Mouse (Mus musculus) kidney, adult 9 months (tissue): Measurements from ENCODE around the gene Vsx1.
A peak's percentile ranks its signal among the peaks of the same experiment; 100 is the strongest.

ENCODE experiments used
- DNase-seq: peaks from one replicate; pipeline ENCODE4 v3.0.0; 2022

Vsx1 gene

GRCm38 (mm10) chr2:150689223-150689800 is at the start of gene Vsx1:
TSS of gene Vsx1 (minus strand) at chr2:150689360.
- DNase-seq, result no peak

GRCm38 (mm10) chr2:150737881-150738280 is 48.7 kb upstream of the Vsx1 start:
- no peak for DNase-seq

- DNase-seq, result no peak
Observed at GRCm38 (mm10) chr2:150735756-150736576, 46.8 kb upstream of the Vsx1 start.

DNA sequence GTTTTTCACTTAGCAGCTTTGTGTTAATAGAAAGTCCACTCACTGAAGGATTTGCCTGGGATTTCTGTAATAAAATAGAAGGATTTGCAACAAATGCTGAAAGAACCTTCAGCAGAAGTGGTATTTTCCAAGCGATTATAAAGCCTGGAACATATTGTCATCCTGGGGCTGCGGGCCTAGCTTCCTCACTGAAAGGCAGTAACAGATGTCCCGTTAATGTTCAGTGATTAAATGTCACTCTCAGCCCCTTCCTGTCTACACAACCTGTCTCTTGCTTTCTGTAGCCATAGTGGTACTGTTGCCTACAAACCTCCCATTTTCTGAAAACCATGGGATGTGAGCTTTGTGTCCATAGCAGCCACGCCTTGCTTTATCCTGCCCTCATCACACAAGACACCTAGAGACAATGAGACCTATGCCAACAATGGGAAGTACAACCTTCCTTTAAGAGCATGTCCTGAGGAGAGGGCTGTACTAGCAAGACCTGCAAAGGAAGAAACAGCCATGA is 23.1 kb upstream of the Vsx1 start:
- no peak for DNase-seq

GRCm38 (mm10) chr2:150691481-150692170 is 2.5 kb upstream of the Vsx1 start:
- DNase-seq, result no peak

DNA sequence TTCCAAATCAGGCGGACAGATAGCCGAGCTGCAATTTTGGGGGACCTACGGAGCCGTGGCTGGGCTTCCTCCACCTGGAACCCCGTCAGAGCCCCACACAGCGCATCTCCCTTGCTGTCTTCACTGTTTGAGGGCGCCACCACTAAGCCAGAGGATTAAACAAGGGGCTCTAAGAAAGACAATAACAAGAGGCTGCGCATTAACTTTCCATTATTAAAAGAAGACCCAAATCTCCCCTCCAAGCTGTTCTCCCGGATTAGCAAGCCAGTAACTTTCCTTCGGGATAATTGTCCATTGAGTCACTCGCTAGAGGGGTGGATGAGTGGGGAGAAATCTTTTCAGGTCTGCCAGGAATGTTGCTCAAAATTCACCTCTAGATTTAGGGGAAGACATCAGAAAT is 1.1 kb upstream of the Vsx1 start:
- DNase-seq, result no peak

DNA sequence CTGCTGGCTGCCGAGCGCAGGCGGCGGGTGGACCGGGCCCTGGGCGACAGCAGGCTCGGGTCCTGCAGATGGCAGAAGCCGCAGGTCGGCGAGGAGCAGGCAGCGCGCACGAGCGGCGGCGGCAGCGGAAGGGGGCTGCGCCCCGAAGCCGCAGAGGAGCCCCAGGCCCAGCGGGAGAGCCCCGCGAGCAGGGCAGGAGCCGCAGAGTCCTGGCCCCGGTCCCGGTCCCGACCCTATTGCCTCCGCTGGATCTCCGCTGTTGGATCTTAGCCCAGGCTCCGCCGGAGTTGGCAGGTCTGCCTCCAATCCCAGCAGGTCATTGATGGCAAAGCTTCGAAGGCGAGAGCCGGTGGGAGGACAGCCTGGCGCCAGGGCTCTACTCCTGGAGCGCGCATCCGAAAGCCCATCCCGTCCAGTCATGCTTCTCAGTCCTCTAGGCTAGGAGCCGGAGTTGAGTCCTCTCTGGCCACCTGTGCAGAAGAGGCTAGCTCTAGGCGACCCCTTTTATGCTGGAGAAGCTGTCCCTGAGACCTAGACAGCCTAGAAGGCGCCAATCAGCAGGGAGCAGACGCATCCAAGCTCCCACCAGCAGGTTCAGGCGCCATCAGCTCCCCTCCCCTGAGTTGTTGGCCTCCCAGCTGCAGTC is 496 bp downstream of the Vsx1 start:
- peak; percentile 56 for DNase-seq

- no peak for DNase-seq
Observed at GRCm38 (mm10) chr2:150687871-150688540, 1.2 kb downstream of the Vsx1 start.

DNA sequence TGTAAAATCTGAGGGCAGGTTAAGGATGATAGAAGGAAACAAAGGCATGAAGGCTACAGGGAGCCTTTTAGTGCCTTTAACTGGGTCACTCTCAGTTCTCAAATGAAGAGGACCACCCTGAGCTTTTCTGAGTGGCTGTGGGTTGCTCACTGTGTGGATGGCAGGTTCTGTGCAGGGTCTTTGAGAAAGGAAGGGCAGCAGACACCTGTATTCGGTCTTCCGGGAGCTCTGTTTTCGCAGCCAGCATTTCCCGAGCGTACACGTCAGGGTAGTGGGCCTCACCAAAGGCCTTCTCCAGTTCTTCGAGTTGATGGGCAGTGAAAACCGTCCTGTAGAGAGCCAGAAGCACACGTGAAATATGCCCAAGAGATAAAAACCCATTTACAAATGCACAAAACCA is 3.8 kb downstream of the Vsx1 start:
- no peak for DNase-seq

DNA sequence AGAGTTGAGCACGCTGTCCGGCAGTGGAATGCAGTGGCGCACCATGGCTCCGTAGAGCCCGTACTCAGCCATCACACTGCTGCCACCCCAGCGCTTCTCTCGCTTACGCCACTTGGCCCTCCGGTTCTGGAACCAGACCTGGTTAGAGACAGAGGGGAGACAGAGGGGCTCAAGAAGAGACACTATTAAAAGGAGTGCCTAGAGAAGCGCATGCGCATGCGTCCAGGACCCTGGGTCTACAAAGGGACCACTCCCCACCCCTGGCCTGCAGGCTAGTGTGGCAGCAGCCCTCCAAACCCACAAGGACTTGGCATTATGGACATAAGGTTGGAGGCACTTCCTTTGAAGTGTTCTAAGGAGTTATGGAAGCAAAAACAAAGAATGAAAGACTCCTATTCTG is 4.7 kb downstream of the Vsx1 start:
- DNase-seq, result no peak

- DNase-seq, result no peak
Observed at GRCm38 (mm10) chr2:150681581-150681980, 7.6 kb downstream of the Vsx1 start.

- DNase-seq, result peak; percentile 65
Observed at GRCm38 (mm10) chr2:150678392-150678791, 10.8 kb downstream of the Vsx1 start.

GRCm38 (mm10) chr2:150675525-150675924 is 13.6 kb downstream of the Vsx1 start:
- peak; percentile 13 for DNase-seq

GRCm38 (mm10) chr2:150674900-150675299 is 14.3 kb downstream of the Vsx1 start:
- peak; percentile 75 for DNase-seq

DNA sequence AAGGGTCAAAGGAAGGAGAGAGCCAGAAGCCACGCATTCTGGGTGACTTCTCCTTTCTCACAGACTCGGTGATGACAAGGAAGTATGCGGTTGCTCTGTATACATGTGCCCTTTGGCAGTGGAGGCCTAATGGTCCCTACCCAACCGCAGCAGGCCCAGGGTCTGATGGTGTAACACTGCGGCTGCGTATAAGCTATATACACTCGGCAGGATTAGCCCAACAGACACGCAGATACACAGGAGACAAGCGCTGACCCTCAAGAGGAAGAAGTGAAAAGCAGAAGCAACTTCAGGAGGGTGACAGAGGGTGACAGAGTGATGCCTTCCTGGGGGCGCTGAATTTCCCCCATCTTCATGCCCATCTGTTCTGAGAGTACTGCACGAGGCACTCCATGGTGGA is 15.2 kb downstream of the Vsx1 start:
- peak; percentile 14 for DNase-seq

DNA sequence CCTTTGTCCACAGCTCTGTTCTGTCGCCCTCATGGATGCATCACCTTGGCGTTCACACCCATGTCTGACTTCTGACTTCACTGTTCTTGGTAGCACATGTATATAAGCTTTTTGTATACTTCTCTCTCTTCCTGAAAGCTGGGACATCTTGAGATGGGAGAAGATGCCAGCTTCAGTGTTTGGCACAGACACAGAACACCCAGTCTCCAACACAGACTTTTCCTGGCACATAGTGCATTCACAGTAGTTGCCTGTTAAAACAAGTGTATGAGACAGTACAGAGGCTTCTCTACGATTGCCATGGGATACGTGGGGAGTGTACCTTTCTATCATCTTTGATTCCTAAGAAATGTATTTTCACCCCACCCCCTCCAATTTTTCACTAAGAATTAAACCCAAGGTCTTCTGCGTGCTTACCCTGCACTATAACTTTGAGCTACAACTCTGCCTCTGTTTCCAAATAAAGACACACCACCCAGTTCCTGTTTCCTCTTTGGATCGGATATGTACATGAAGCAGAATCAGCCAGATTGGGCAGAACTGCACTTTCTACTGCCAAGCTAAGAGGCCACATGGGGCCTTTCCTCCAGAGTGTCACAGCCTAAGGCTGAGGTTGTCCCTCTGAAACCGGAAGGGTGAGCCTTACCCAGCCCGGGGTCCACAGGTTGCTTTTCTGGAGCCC is 17.4 kb downstream of the Vsx1 start:
- peak; percentile 4 for DNase-seq

GRCm38 (mm10) chr2:150670926-150671325 is 18.2 kb downstream of the Vsx1 start:
- no peak for DNase-seq

- no peak for DNase-seq
Observed at GRCm38 (mm10) chr2:150669454-150670045, 19.6 kb downstream of the Vsx1 start.

DNA sequence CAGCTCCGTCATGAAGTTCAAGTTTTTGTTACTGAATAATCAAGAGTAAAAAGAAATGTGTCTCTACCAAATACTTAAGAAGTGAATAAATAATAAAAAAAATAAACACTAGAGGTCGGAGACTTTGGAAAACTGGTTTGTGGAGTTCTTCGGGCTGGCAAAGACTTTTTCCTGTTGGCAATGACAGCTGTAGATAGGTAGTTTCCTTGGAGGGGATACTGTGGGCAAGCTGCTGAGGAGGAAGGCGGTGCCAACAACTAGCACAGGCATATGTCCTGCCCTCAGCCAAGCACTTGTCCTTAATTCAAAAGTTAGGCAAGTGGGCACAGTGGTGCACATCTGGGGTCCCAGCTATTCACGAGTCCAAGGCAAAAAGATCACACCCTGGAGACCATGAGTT is 20.2 kb downstream of the Vsx1 start:
- DNase-seq, result peak; percentile 19

DNA sequence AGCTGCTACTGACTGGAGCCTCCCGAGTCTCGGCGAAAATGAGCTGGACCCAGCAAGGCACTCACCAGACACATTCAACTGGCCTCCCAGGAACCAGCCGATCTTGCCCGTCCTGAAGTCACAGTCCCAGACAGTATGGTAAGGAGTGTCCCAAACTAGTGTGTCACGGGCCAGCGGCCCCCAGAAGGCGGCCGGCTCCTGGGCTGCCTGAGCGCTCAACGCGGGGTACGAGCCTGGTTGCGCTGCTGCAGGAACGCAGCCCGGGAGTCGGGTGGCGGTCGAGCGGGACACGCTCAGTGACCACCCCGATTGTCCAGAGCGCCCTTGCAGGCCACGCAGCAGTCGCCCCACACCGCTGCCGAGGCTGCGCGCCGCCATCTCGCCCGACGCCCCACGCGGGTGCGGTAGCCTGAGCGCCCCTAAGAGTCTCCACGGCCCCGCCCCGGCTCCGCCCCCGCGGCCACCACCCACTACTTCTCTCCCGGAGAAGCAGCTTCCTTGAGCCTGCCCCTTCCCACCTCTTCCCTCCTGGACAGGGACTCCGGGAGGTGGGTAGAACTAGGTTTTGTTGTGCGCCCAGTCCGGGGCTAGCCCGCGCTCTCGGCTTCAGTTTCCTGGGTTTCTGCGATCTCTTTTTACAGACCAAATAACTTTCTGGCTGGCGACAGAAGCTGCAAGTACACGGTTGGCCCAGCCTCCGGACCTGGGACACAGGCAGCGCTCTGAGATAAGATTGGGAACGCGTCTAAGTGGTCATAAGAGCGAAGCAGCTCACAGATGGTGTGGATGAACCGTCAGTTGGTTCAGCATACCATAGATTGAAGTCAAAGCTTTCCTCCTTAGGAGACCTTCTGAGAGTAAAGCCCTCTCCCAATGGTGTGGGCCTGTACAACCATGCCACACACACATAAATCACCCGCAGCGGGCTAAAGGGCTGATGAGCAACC is 21.1 kb downstream of the Vsx1 start, which contains the start of gene Acss1:
Gene Acss1 (minus strand): TSS at position 681 of the 947 bp plus-strand sequence.
- peak; percentile 79 for DNase-seq
